Mouse (Mus musculus): ENCODE measurements at regions not wholly inside any gene's neighbourhood (a gene's known extent, or its start where the extent isn't known, plus 50 kb on each side); places are given as distances from the start of the nearest gene placed in this dataset.

- WGBS, result 24% methylated on average over 16 of the region's 16 CpGs
These were observed 106.1 kb upstream of the Lhx5 start for GRCm38 (mm10) chr5:120325386-120325910.

GRCm38 (mm10) chr5:120332030-120332429 is 99.5 kb upstream of the Lhx5 start:
- Histone ChIP-seq H3K9ac (replicated peaks; ENCODE audit: low read depth, low read length) (no peak overlapping the region), H3K27ac (ENCODE audit: low read depth) (no peak overlapping the region), H3K4me3 (ENCODE audit: low read depth, low read length) (no peak overlapping the region), H3K4me1 (ENCODE audit: control insufficient read depth, insufficient read depth) (no peaks in the 10 kb centered on the region), H3K27me3 (ENCODE audit: control insufficient read depth, insufficient read depth, low read length) (0 out of 2 replicates have a peak, but pooled peaks cover 7% of the 10 kb centered on the region), H3K36me3 (replicated peaks; ENCODE audit: control insufficient read depth, insufficient read depth, low read length) (no peaks in the 10 kb centered on the region), H3K4me2 (ENCODE audit: low read depth, low read length) (no peak overlapping the region), H3K9me3 (replicated peaks; ENCODE audit: control insufficient read depth, low read length) (no peaks in the 10 kb centered on the region)
- DNase-seq (ENCODE audit: low spot score) (no peak), ATAC-seq (ENCODE audit: insufficient read depth, low read depth) (no peak)
- no peak for TF ChIP-seq CTCF (IDR thresholded peaks at IDR 0.05; ENCODE audit: low read depth)
- TF ChIP-seq EP300 (IDR thresholded peaks at IDR 0.05; ENCODE audit: low read depth), result no peak
- 52% methylated on average over 14 of the region's 14 CpGs for WGBS

More at GRCm38 (mm10) chr5:120325386-120325910, 106.1 kb upstream of the Lhx5 start:
- no peak overlapping the region for H3K27ac ChIP-seq (ENCODE audit: low read depth)
- no peak overlapping the region for H3K9ac ChIP-seq (replicated peaks; ENCODE audit: low read depth, low read length)
- ATAC-seq (ENCODE audit: insufficient read depth, low read depth), result no peak
- no peak for DNase-seq (ENCODE audit: low spot score)
- TF ChIP-seq EP300 (IDR thresholded peaks at IDR 0.05; ENCODE audit: low read depth), result no peak
- TF ChIP-seq CTCF (IDR thresholded peaks at IDR 0.05; ENCODE audit: low read depth), result no peak
- H3K9me3 ChIP-seq (replicated peaks; ENCODE audit: control insufficient read depth, low read length), result 0 out of 2 replicates have a peak, but pooled peaks cover 4% of the 10 kb centered on the region
- H3K4me3 ChIP-seq (ENCODE audit: low read depth, low read length), result no peak overlapping the region
- H3K27me3 ChIP-seq (ENCODE audit: control insufficient read depth, insufficient read depth, low read length), result peaks cover 51% of the 10 kb centered on the region
- no peaks in the 10 kb centered on the region for H3K36me3 ChIP-seq (replicated peaks; ENCODE audit: control insufficient read depth, insufficient read depth, low read length)
- no peak overlapping the region for H3K4me2 ChIP-seq (ENCODE audit: low read depth, low read length)
- no peaks in the 10 kb centered on the region for H3K4me1 ChIP-seq (ENCODE audit: control insufficient read depth, insufficient read depth)

GRCm38 (mm10) chr5:120339162-120339561 is 92.3 kb upstream of the Lhx5 start:
- no peak overlapping the region for H3K4me2 ChIP-seq (ENCODE audit: low read depth, low read length)
- H3K4me1 ChIP-seq (ENCODE audit: control insufficient read depth, insufficient read depth), result no peaks in the 10 kb centered on the region
- 0 out of 2 replicates have a peak, but pooled peaks cover 11% of the 10 kb centered on the region for H3K27me3 ChIP-seq (ENCODE audit: control insufficient read depth, insufficient read depth, low read length)
- WGBS, result 60% methylated on average over 2 of the region's 2 CpGs
- no peaks in the 10 kb centered on the region for H3K9me3 ChIP-seq (replicated peaks; ENCODE audit: control insufficient read depth, low read length)
- DNase-seq (ENCODE audit: low spot score) (no peak), ATAC-seq (ENCODE audit: insufficient read depth, low read depth) (no peak)
- H3K9ac ChIP-seq (replicated peaks; ENCODE audit: low read depth, low read length), result no peak overlapping the region
- no peaks in the 10 kb centered on the region for H3K36me3 ChIP-seq (replicated peaks; ENCODE audit: control insufficient read depth, insufficient read depth, low read length)
- H3K27ac ChIP-seq (ENCODE audit: low read depth), result no peak overlapping the region
- H3K4me3 ChIP-seq (ENCODE audit: low read depth, low read length), result no peak overlapping the region
- no peak for TF ChIP-seq EP300 (IDR thresholded peaks at IDR 0.05; ENCODE audit: low read depth)
- TF ChIP-seq CTCF (IDR thresholded peaks at IDR 0.05; ENCODE audit: low read depth), result no peak

- no peak overlapping the region for H3K4me2 ChIP-seq (ENCODE audit: low read depth, low read length)
- H3K9ac ChIP-seq (replicated peaks; ENCODE audit: low read depth, low read length), result no peak overlapping the region
- no peak for DNase-seq (ENCODE audit: low spot score)
- 31% methylated on average over 3 of the region's 3 CpGs for WGBS
- H3K4me3 ChIP-seq (ENCODE audit: low read depth, low read length), result no peak overlapping the region
- no peaks in the 10 kb centered on the region for H3K9me3 ChIP-seq (replicated peaks; ENCODE audit: control insufficient read depth, low read length)
- 0 out of 2 replicates have a peak, but pooled peaks cover 3% of the 10 kb centered on the region for H3K27me3 ChIP-seq (ENCODE audit: control insufficient read depth, insufficient read depth, low read length)
- no peak for ATAC-seq (ENCODE audit: insufficient read depth, low read depth)
- H3K4me1 ChIP-seq (ENCODE audit: control insufficient read depth, insufficient read depth), result no peaks in the 10 kb centered on the region
- TF ChIP-seq EP300 (IDR thresholded peaks at IDR 0.05; ENCODE audit: low read depth), result no peak
- no peak for TF ChIP-seq CTCF (IDR thresholded peaks at IDR 0.05; ENCODE audit: low read depth)
- no peak overlapping the region for H3K27ac ChIP-seq (ENCODE audit: low read depth)
- no peaks in the 10 kb centered on the region for H3K36me3 ChIP-seq (replicated peaks; ENCODE audit: control insufficient read depth, insufficient read depth, low read length)
These were observed 90.7 kb upstream of the Lhx5 start for GRCm38 (mm10) chr5:120340696-120341231.

- ATAC-seq (ENCODE audit: insufficient read depth, low read depth) (no peak), DNase-seq (ENCODE audit: low spot score) (no peak)
- WGBS, result 61% methylated on average over 3 of the region's 3 CpGs
These were observed 81.0 kb upstream of the Lhx5 start for GRCm38 (mm10) chr5:120350461-120350860.

GRCm38 (mm10) chr5:120351827-120352226 is 79.7 kb upstream of the Lhx5 start:
- Histone ChIP-seq H3K27ac (ENCODE audit: low read depth) (no peak overlapping the region), H3K4me3 (ENCODE audit: low read depth, low read length) (no peak overlapping the region), H3K4me2 (ENCODE audit: low read depth, low read length) (no peak overlapping the region), H3K36me3 (replicated peaks; ENCODE audit: control insufficient read depth, insufficient read depth, low read length) (no peaks in the 10 kb centered on the region), H3K9me3 (replicated peaks; ENCODE audit: control insufficient read depth, low read length) (no peaks in the 10 kb centered on the region), H3K27me3 (ENCODE audit: control insufficient read depth, insufficient read depth, low read length) (peaks cover 16% of the 10 kb centered on the region; the same call in 1 of the 2 replicates), H3K9ac (replicated peaks; ENCODE audit: low read depth, low read length) (no peak overlapping the region), H3K4me1 (ENCODE audit: control insufficient read depth, insufficient read depth) (no peaks in the 10 kb centered on the region)
- ATAC-seq (ENCODE audit: insufficient read depth, low read depth) (no peak), DNase-seq (ENCODE audit: low spot score) (no peak)
- 31% methylated on average over 5 of the region's 5 CpGs for WGBS
- TF ChIP-seq CTCF (IDR thresholded peaks at IDR 0.05; ENCODE audit: low read depth), result no peak
- no peak for TF ChIP-seq EP300 (IDR thresholded peaks at IDR 0.05; ENCODE audit: low read depth)

More at GRCm38 (mm10) chr5:120350461-120350860, 81.0 kb upstream of the Lhx5 start:
- Histone ChIP-seq H3K9me3 (replicated peaks; ENCODE audit: control insufficient read depth, low read length) (no peaks in the 10 kb centered on the region), H3K4me3 (ENCODE audit: low read depth, low read length) (no peak overlapping the region), H3K27ac (ENCODE audit: low read depth) (no peak overlapping the region), H3K36me3 (replicated peaks; ENCODE audit: control insufficient read depth, insufficient read depth, low read length) (no peaks in the 10 kb centered on the region), H3K4me1 (ENCODE audit: control insufficient read depth, insufficient read depth) (no peaks in the 10 kb centered on the region), H3K9ac (replicated peaks; ENCODE audit: low read depth, low read length) (no peak overlapping the region), H3K27me3 (ENCODE audit: control insufficient read depth, insufficient read depth, low read length) (peaks cover 14% of the 10 kb centered on the region; the same call in 1 of the 2 replicates), H3K4me2 (ENCODE audit: low read depth, low read length) (no peak overlapping the region)
- TF ChIP-seq EP300 (IDR thresholded peaks at IDR 0.05; ENCODE audit: low read depth) (no peak), CTCF (IDR thresholded peaks at IDR 0.05; ENCODE audit: low read depth) (no peak)
